Mouse (Mus musculus) layer of hippocampus, adult 9-10 months (tissue): ENCODE measurements around the gene Fam149a.
"Not testable (repeated sequence)": the region's sequence is repeated elsewhere in the genome, so short reads cannot be mapped to it uniquely, and the experiment has no call there.

ENCODE experiments used
- DNase-seq: peaks from one replicate; pipeline ENCODE4 v3.0.0; 2022; ENCODE audit warnings: low spot score

Fam149a gene

GRCm38 (mm10) chr8:45332685-45333409, 49.2 kb downstream of the Fam149a start, which contains the start of gene Cyp4v3:
Gene Cyp4v3, minus strand, starts transcription at chr8:45333216.
- no peak for DNase-seq

- no peak for DNase-seq
These were observed 51.2 kb downstream of the Fam149a start for GRCm38 (mm10) chr8:45330856-45331255.

GRCm38 (mm10) chr8:45329206-45329980, 52.7 kb downstream of the Fam149a start:
- DNase-seq, result no peak

GRCm38 (mm10) chr8:45327076-45327475, 55.0 kb downstream of the Fam149a start:
- not testable (repeated sequence) for DNase-seq

GRCm38 (mm10) chr8:45324151-45324550, 57.9 kb downstream of the Fam149a start:
- DNase-seq, result no peak

- DNase-seq, result no peak
These were observed 60.7 kb downstream of the Fam149a start for GRCm38 (mm10) chr8:45321365-45321764.

- no peak for DNase-seq
These were observed 61.2 kb downstream of the Fam149a start for GRCm38 (mm10) chr8:45320930-45321329.

GRCm38 (mm10) chr8:45310967-45311366, 71.1 kb downstream of the Fam149a start:
- DNase-seq, result no peak

- no peak for DNase-seq
These were observed 73.7 kb downstream of the Fam149a start, which contains the start of gene Gm45753 for GRCm38 (mm10) chr8:45308366-45308765. Gene Gm45753, minus strand, starts transcription at chr8:45308466.

GRCm38 (mm10) chr8:45305479-45305878, 76.6 kb downstream of the Fam149a start:
- DNase-seq, result no peak

- no peak for DNase-seq
These were observed 77.7 kb downstream of the Fam149a start for GRCm38 (mm10) chr8:45304354-45304753.

GRCm38 (mm10) chr8:45302390-45302789, 79.7 kb downstream of the Fam149a start:
- DNase-seq, result no peak

- DNase-seq, result no peak
These were observed 86.8 kb downstream of the Fam149a start for GRCm38 (mm10) chr8:45295276-45295675.

- no peak for DNase-seq
These were observed 87.4 kb downstream of the Fam149a start, which contains the start of gene Klkb1 for GRCm38 (mm10) chr8:45294687-45295086. Gene Klkb1, minus strand, starts transcription at chr8:45294859.

- peak; percentile 37 for DNase-seq
These were observed 90.3 kb downstream of the Fam149a start for GRCm38 (mm10) chr8:45291790-45292189.
